Mouse (Mus musculus) A20 (cell line): ENCODE measurements around the gene Ifit1bl1.
"Not testable (repeated sequence)": the region's sequence is repeated elsewhere in the genome, so short reads cannot be mapped to it uniquely, and the experiment has no call there.

Source experiments
- DNase-seq: peaks from one replicate; pipeline ENCODE4 v3.0.0-alpha.2; 2011; ENCODE audit warnings: low read depth, low spot score

Gene Ifit1bl1

DNA sequence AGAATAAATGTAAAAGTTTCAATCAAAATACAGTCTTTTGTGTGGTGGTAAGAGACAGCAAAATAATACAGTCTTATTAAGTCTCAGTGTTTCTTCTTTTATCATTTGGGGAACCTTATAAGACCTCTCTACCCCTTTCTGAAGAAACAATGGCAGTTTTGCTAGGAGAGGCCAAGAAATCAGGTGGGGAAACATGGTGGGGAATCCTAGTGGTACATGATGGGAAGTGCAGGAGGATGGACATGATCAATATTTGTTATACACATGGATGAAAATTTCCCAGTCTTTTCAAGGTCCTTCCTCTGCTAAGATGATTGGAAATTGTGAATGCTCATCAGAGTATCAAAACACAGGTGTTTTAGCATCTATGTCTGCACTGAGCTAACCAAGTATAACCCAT lies 12.8 kb downstream of the Ifit1bl1 start:
- no peak for DNase-seq

DNA sequence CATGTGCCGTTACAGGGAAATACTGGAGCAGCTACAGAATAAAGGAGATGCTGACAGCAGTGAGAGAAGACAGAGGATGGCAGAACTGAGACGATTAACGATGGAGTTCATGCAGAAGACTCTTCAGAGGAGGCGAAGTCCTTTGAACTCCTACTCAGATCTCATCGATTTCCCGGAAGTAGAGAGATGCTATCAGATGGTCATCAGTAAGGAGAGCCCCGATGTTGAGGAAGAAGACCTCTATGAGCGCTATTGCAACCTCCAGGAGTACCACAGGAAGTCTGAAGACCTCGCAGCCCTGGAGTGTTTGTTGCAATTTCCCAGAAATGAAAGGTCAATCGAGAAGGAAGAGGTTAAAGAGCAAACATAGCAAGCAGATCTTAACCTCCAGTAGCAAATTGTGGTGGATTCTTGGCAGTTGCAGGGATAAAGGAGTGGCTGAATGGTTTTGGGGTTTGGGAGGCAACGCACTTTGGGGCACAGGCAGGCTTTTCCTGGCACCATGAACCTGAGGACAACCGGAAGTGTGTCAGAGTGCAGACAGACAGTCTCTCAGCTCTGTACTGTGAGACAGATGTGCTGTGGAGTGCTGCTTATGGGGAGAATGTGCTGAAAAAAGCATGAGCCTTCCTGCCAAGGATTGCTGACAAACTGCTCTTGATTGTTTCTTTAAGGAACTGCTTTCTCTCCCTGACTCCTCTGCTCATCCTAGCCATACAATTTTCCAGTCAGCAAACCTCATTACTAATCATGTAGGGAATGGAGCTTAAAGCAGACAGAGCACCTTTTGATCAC lies 13.7 kb downstream of the Ifit1bl1 start:
- not testable (repeated sequence) for DNase-seq

DNA sequence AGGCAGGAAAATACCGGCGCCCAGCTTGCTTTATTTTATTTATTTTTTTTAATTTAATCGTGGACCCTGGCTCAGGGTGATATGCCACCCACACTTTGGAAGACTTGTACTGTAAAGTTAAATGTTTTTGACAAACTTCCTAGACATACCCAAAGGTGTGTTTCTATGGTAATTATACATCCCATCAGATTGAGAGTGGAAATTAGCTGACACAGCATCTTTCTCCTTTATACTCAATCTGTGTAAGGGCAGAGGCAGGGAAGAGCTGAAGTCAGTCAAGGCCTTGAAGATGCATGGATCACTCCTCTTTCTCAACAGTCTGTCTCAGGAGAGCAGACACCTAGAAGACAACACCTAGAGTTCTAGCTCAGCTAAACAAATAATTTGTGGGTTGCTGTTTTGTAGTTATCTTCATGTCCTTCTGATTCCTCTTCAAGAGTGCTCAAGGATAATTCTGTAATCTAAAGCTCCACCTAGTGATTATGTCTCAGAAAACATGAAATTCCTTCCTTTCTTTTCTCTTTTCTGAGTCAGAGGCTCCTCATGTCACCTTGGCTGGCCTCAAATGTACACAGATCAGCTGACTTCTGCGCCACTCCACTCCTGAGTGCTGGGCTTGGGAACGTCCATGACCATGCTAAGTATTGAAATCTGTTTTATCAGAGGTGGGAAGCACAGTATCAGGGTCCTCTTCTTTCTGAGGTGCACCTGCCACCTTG lies 15.9 kb downstream of the Ifit1bl1 start:
- not testable (repeated sequence) for DNase-seq

DNA sequence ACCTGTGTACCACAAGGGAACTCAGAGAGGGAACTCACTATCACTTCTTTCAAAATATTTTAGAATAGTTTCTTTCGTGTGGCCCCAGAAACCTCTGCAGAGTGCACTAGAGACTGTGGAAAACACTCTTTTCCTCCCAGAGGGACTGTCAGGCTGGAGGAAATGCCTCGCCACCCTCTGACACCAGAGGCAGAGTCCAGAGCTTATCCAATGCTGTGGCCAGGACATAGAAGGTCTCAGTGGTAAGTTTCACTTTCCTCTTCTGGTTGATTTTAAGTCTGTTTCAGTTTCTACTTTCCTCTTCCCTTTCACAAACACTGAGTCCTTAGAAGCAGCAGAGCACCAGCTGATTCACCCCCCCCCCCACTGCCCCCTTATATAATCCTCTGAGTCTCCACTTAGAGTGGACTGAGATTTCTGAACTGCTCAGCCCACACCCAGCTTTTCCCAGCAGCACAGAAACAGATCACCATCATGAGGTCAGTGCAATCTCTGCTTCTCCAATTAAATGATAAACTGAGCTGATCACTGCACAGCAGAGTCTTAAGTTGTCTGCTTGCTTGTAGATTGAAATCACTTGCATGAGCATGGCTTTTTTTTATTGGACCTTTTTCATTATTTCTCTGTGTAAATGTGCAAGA lies 18.5 kb downstream of the Ifit1bl1 start, which contains the start of gene Ifit3:
Gene Ifit3 (plus strand): TSS at position 406 of the 641 bp plus-strand sequence.
- DNase-seq, result not testable (repeated sequence)

DNA sequence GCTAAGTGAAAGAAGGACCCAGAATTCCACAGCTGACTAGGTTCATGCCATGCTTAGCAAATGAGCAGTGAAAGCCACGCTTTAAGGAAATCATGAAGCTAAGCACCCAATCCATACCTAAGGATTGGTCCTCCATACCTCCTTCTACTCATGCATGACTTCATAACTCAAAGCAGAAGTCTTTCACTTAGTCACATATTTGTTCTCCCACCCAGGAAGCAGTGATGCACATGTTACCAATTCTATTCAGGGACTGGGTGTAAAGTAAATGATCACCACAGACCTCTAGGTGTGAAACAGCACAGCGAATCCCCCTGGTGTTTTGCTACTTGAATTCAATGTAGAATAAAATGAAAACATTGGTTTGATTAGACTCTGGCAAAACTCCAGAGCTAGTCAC lies 19.1 kb downstream of the Ifit1bl1 start:
- not testable (repeated sequence) for DNase-seq

DNA sequence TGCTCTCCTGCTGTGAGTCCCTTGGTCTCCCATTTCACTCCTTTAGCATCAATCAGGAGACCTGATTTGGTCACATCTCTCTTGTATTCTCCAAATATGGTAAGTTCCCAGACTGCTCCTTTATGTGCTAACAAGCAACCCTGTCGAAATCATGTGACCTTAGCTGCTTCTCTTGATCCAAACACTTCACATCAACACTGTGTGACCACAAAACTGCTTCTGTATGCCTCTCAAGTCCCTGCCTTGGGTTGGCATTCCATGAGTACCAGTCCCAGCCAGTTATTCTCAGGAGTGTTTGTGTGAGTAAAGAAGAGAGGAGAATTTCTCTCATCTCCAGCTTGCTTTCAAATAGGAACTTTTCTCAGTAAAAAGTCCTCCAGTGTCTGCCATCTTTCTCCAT lies 24.6 kb downstream of the Ifit1bl1 start:
- no peak for DNase-seq

DNA sequence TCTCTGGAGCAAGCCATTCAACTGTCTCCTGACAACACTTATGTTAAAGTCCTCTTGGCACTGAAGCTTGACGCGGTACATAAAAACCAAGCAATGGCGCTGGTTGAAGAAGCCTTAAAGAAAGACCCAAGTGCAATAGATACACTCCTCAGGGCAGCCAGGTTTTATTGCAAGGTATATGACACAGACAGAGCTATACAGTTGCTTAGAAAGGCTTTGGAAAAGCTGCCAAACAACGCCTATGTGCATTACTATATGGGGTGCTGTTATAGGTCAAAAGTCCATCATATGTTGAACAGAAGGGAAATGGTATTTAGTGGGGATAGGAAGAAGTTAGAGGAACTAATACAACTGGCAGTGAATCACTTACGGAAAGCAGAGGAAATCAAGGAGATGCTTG lies 28.1 kb downstream of the Ifit1bl1 start:
- DNase-seq, result no peak

DNA sequence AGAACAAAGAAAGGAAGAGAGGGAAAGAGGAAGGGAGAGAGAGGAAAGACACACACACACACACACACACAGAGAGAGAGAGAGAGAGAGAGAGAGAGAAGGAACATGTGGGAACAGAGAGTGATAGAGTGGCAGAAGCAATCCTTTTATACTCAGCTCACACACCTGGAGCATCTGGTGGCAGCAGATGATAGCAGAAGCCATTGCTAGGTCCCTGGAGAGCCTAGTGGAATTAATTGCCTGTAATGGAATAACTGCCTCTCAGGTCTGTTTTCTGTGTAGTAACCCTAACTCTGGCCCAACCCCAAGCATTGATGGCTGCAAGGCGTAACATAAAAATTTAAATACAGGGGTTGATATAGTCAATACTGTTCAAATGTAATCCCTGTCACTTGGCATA lies 30.7 kb downstream of the Ifit1bl1 start:
- DNase-seq, result no peak

DNA sequence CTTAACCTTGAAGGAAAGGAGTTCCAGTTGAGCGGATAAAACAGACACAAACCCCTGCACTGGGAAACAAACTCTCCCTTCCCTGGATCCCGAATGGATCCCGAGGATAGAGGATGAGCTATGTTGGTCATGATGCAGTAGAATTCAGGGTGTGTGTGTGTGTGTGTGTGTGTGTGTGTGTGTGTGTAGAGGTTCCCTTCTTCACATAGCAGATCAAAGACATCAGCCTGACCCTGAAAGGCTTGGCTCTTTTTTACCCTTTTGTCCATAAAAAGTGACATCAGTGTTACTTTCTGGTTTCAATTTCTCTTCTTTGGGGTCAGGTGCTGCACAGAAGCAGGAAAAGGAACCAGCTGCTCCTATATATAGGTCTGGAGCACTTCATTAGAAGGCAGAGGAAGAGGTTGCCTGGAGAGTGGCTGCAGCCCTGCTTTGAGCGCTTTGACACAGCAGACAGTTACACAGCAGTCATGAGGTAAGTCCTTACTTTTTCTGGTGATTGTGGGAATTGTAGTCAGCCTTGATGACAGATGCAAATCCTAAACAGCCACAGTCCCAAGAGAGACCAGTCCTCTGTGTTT lies 31.8 kb downstream of the Ifit1bl1 start:
- peak; percentile 38 for DNase-seq

DNA sequence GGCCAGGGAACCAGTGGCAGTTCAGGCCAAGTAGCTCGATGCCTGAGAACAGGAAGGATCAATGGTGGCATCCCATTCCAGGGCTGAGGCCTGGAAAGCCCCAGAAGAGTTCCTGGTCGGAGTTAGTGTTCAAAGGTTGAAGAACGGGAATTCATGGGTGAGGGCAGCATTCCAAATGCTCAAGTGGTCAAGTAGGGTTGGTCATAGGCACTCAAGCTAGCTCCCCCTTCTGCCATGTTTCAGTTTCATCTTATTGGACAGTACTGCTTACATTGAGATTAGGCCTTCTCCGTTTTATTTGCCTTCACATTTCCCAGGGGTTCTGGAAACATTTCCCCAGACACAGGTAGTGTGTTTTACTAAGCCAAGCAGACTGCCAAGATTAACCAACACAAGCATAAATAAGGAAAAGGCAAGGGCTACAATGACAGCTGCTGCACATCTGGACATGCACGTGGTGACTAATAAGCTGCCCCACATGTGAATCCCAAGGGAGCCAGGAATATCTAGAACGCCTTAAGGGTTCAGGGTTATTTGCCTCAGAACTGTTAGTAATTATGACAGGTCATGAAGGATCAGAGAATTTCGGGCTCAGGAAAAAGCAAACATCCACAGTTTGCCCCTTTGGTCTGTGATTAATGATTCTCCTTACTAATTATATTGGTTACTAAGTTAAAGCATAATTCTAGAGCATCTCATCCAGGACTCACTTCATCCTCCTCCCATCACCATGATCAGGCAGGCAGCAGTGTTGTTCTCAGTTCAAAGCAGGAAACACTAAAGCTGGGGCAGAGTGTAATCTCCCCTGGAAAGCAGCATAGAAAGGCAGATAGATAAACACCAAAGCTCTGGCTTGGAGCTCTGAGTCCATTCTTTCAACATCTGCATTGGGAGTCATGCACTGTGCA lies 32.5 kb downstream of the Ifit1bl1 start:
- DNase-seq, result no peak

DNA sequence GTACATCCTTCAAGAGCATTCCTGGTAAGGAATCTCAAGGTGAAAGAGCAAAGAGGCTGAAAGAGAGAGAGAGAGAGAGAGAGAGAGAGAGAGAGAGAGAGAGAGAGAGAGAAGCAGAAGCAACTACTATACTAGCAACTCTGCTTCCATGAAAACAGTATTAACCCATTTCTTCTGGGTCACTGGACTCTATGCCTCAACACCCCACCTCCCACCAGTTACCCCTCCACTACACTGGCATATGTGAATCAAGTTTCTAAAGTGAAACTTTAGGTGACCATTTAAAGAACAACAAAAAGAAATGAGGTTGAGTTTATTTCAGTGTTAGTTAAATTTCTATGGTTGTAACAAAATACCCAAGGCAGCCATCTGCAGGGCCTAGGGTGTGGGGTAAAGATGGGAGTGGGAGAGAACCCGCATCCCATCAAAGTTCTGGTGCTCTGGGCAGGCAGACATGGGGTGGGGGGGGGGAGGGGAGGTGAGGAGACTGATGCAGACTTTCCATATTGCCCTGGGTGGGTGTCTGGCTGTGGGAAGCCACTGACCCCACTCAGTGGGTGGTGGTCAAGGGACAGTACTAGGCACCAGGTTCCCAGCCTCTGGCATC lies 35.5 kb downstream of the Ifit1bl1 start:
- no peak for DNase-seq

DNA sequence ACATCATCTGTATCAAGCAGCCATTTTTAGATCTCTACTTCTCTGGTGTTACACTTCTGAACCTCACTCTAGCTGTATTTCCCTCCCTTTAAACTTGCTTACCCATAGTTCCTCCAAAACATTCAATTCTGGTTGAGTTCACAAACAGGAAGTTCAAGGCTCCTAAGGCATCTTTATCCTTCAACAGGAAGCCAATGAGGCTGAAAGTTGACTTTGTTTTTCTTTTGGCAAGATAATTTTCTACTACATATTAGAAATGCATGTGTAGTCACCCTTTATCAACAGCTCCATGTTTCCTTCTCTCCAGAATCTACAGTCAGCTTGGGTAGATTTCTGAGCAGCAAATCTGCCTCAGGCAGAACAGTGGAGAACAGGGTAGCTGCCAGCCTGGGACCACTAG lies 39.2 kb downstream of the Ifit1bl1 start:
- no peak for DNase-seq

DNA sequence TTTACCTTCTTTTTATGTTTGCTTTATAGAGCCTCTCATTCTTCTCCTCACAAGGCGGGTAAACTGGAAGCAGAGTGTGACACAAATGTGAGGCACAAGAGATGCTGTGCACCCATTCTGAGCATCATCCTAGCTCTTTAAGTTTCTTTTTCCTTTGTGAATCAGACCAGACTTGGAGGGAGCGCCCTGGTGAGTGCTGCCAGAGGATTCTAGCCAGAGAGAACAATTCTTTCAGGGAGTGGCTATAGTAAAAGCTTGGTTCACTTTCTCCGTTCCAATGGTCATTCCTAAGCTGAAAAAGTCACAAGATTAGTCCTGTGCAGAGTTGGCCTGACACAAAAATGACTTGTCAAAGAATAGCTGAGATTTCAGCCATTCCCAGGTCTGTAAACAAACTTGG lies 45.1 kb downstream of the Ifit1bl1 start:
- no peak for DNase-seq

DNA sequence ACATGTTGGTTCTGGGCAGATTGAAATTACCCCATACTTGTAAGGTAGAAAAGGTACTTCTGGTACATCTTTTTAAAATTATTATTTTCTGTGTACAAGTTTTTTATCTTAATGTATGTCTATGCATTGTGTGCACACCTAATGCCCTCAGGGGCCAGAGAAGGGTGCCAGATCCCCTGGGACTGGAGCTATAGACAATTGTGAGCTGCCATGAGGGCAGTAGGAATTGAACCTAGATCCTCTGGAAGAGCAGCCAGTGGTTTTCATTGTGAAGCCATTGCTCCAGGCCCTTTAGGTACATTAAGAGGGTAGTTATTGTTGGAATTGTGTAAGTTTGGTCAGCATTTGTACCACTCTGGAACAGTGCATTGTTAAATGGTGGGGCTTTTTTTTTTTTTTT lies 47.7 kb downstream of the Ifit1bl1 start:
- no peak for DNase-seq

DNA sequence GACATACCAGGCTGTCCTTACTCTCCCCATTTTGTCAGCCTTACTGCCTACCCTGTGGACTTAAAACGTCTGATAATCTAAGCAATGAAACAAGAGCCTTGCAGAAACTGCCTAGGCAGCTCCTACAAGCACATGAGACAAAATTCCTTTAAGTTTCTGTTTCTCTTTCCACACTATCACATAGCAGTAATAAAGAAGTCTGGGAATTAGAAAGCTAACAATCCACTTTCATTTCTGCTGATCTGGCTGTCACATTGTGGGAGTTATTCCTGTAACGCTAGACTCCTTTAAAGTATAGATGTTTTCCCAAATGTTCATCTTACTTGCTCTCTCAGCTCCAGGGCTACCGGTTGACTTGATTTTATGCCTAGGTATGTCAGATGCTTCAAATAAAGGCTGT lies 48.2 kb downstream of the Ifit1bl1 start:
- no peak for DNase-seq

DNA sequence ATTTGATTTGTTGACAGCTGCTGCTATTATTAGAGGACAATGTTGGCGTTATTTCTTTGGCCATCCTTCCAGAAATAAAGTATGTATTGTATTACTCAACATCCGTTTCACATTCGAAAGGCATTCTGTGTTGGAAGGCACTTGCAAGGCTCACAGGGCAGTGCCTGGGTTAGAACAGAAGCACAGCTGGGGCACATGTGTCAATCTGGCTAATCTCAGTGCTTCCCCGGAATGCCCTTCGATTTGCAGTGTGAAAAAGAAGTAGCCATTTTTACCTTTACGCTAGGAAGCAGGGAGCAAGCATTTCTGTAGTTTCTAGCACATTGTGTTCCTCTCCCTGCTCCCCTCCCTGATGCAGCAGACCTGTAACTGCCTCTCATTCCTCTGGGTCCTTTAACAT lies 48.7 kb downstream of the Ifit1bl1 start:
- no peak for DNase-seq

DNA sequence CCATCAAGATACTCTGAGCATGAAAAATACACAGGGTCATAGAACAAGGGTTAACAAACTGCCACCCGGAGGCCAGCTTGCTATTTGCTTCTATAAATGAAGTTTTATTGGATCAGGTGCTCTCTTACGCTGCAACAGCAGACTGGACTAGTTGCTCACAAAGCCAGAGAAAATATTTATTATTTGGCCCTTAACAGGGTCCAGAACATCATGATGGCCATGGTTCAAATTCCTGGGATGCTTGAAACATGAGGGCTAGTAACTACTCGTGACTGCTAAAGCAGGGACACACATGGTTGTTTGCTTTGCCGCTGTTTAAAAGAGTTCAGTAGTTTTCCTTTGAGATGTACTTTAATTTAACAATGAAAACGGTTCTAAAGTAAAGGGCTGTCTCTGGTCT lies 49.8 kb downstream of the Ifit1bl1 start:
- no peak for DNase-seq

DNA sequence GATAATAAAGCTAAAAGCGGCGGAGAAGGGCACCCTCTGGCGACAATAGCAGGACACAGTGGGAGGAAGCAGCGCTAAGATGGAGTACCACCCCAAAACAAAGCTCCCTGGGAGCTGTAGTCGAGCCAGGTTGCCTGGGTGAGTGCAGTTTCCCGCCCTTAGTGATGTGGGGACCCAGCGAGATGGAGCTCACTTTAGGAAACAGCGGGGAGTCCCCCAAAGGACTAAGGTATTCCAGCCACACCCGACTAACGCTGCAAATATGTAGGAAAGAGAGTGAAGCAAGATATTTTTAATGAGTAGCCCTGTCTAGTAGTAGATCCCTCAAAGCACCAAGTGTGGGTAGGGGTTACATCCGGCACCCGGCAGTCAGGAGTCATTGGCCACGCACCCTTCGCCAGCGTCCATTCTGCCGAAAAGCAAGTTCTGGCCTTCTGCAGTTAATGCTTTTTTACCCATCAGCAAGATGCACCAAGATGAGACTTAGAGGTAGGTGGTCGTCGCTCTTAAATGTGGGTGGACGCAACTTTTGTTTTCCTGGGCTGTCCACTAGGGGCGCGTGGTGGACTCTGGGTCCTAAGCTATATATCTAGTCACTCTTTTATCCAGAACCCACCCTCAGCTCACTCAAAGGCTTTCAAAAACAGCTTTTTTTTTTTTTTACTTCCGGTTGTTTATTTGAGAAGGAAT lies 51.1 kb downstream of the Ifit1bl1 start, which contains the start of gene Ifit2:
Gene Ifit2 (plus strand): TSS at position 161 of the 690 bp plus-strand sequence.
- peak; percentile 91 for DNase-seq

DNA sequence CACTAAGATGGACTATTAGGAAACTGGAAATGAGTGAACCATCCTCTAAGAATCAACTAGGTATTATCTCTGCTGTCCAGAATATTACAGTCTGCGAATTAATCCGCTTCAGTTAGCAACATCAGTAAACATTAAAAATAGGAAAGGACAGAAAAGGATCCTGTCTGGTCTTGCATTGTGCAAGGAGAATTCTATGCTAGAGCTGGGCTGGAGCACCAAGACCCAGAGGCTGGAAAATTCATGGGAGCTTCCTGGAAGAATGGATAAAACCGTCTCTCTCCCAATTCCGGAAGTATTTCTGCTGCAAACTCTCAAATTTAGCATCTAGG lies 51.6 kb downstream of the Ifit1bl1 start:
- no peak for DNase-seq

DNA sequence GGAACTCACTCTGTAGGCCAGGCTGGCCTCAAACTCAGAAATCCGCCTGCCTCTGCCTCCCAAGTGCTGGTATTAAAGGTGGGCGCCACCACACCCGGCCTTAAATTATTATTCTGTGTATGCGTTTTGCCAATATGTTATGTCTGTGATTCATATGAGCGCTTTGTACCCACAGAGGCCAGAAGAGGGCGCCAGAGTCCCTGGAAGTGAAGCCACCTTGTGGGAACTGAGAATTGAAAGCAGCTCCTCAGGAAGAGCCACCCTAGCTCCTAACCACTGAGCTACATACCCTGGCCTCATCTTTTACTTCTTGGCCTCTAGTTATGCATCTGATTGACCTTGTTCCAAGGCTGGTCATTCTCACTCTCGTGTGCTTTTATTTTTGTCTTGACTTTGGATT lies 53.8 kb downstream of the Ifit1bl1 start:
- DNase-seq, result peak; percentile 86
